Mouse (Mus musculus) bone marrow macrophage, adult 2 months (primary cell): ENCODE measurements around the gene Zfp185.

ENCODE experiments used
- CTCF ChIP-seq: IDR thresholded peaks from 2 replicates; pipeline ENCODE4 v1.5.1; 2012; ENCODE audit warnings: low read depth, mild to moderate bottlenecking, low read length, moderate library complexity
- POLR2A ChIP-seq: IDR thresholded peaks from 2 replicates; pipeline ENCODE4 v1.6.1; 2012; ENCODE audit warnings: mild to moderate bottlenecking, low read depth, low read length, borderline replicate concordance

DNA sequence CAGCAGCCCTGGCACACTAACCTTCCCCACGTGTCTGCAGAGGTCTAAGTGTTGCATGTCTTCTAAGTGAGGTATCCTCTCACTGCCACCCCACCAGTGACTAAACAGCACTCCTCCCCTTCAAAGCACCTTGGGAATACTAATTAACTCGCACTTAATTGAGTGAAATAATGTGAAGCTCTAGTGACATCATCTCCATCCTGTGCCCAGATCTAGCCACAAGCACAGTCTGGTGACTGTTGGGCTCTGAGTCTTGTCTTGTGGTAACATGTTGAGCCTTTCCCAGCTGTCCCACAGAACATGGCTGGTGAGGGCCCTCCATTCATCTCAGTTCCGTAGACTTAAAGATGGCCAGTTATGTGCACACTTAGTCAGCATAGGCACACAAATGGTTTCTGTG is 24.4 kb upstream of the Zfp185 start:
- TF ChIP-seq CTCF, result no peak
- no peak for TF ChIP-seq POLR2A
